Mouse (Mus musculus): ENCODE results near the gene Ddx58. TPM values are rescaled to one million over a fixed set of nuclear protein-coding genes. Genes with fewer than 3 reads are reported as not detected.

The Ddx58 gene
- polyA plus RNA-seq (2012): 0.10 and 0.12 TPM in 2 replicates

GRCm38 (mm10) chr4:40239409-40240271 is at the start of gene Ddx58:
Gene Ddx58, minus strand, starts transcription at chr4:40239828.
- no peak for TF ChIP-seq GATA1 (IDR thresholded peaks at IDR 0.05; ENCODE audit: low read length)

- TF ChIP-seq GATA1 (IDR thresholded peaks at IDR 0.05; ENCODE audit: low read length): no peak
Observed at GRCm38 (mm10) chr4:40289046-40289445, 49.4 kb upstream of the Ddx58 start.

GRCm38 (mm10) chr4:40287415-40287814 is 47.8 kb upstream of the Ddx58 start:
- no peak for TF ChIP-seq GATA1 (IDR thresholded peaks at IDR 0.05; ENCODE audit: low read length)

GRCm38 (mm10) chr4:40285582-40285981 is 46.0 kb upstream of the Ddx58 start:
- TF ChIP-seq GATA1 (IDR thresholded peaks at IDR 0.05; ENCODE audit: low read length): no peak

GRCm38 (mm10) chr4:40279276-40279900 is 39.8 kb upstream of the Ddx58 start, which contains the start of gene Ndufb6:
Gene Ndufb6, minus strand, starts transcription at chr4:40279421.
- no peak for TF ChIP-seq GATA1 (IDR thresholded peaks at IDR 0.05; ENCODE audit: low read length)

GRCm38 (mm10) chr4:40278880-40279275 is 39.2 kb upstream of the Ddx58 start:
- TF ChIP-seq GATA1 (IDR thresholded peaks at IDR 0.05; ENCODE audit: low read length): no peak

- no peak for TF ChIP-seq GATA1 (IDR thresholded peaks at IDR 0.05; ENCODE audit: low read length)
Observed at GRCm38 (mm10) chr4:40269430-40270032, 29.9 kb upstream of the Ddx58 start, which contains the start of the genes Smim27 and Topors. Gene Smim27, plus strand, starts transcription at chr4:40269579. Gene Topors, minus strand, starts transcription at chr4:40269850.

GRCm38 (mm10) chr4:40268835-40269234 is 29.2 kb upstream of the Ddx58 start:
- no peak for TF ChIP-seq GATA1 (IDR thresholded peaks at IDR 0.05; ENCODE audit: low read length)

GRCm38 (mm10) chr4:40268204-40268813 is 28.7 kb upstream of the Ddx58 start:
- no peak for TF ChIP-seq GATA1 (IDR thresholded peaks at IDR 0.05; ENCODE audit: low read length)

- no peak for TF ChIP-seq GATA1 (IDR thresholded peaks at IDR 0.05; ENCODE audit: low read length)
Observed at GRCm38 (mm10) chr4:40267681-40268080, 28.1 kb upstream of the Ddx58 start.

GRCm38 (mm10) chr4:40264321-40264720 is 24.7 kb upstream of the Ddx58 start:
- TF ChIP-seq GATA1 (IDR thresholded peaks at IDR 0.05; ENCODE audit: low read length): no peak

GRCm38 (mm10) chr4:40254385-40255103 is 14.9 kb upstream of the Ddx58 start:
- no peak for TF ChIP-seq GATA1 (IDR thresholded peaks at IDR 0.05; ENCODE audit: low read length)

GRCm38 (mm10) chr4:40253766-40254165 is 14.1 kb upstream of the Ddx58 start:
- TF ChIP-seq GATA1 (IDR thresholded peaks at IDR 0.05; ENCODE audit: low read length): no peak

GRCm38 (mm10) chr4:40250984-40251383 is 11.4 kb upstream of the Ddx58 start:
- no peak for TF ChIP-seq GATA1 (IDR thresholded peaks at IDR 0.05; ENCODE audit: low read length)

- no peak for TF ChIP-seq GATA1 (IDR thresholded peaks at IDR 0.05; ENCODE audit: low read length)
Observed at GRCm38 (mm10) chr4:40244035-40244434, 4.4 kb upstream of the Ddx58 start.
